Mouse (Mus musculus) CD8-positive naive resting alpha-beta T cell, adult 57 days (primary cell): Measurements from ENCODE around the gene Stab1. TPM values are rescaled to one million over a fixed set of nuclear protein-coding genes. Genes with fewer than 3 reads are reported as not detected.

Source experiments
- total RNA-seq: library from RNA; stranded (reverse); gene quantifications from one replicate; pipeline ENCODE4 v1.2.4, GENCODE M21; 2023

The Stab1 gene
- total RNA-seq, result 1.0 TPM

DNA sequence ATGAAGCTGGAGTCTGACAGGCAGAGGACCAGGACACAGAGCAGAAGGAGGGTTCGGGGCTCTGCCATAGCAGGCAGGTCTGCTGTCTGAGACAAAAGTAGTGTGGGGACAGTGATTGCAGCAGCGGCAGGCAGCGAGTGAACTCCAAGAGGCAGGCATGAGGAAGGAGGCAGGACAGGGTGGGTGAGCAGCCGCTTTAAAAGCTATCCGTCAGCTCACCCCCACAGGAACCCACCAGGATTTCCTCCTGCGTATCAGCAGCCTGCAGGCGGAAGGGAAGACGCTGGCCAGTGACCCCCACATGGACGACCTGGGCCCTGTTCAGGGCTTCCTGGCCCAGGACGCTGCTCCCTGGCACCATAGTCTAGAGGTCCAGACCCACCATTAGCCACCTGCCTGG lies at the start of gene Stab1:
Gene Stab1 (minus strand): TSS at position 217 of the 400 bp plus-strand sequence.

DNA sequence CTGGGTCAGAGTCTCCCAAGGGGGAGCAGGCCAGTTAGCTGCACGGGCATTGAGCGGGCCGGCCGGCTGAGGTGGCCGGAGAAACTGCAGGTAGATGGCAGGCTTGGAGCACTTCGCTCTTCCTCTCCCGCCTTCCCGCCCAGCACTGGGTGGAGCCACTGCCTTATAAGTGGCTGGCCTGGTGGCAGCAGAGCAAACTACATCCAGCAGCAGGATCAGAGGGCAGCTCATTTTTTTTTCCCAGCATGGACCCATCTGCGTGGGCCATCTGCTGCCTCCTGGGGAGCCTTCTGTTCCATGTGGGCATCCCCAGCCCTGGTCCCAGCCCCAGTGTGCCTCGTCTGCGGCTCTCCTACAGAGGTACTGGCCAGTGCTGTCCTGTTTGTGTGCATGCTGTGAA lies 49.2 kb upstream of the Stab1 start, which contains the start of gene Sema3g:
Gene Sema3g (plus strand): TSS at position 195 of the 400 bp plus-strand sequence.

DNA sequence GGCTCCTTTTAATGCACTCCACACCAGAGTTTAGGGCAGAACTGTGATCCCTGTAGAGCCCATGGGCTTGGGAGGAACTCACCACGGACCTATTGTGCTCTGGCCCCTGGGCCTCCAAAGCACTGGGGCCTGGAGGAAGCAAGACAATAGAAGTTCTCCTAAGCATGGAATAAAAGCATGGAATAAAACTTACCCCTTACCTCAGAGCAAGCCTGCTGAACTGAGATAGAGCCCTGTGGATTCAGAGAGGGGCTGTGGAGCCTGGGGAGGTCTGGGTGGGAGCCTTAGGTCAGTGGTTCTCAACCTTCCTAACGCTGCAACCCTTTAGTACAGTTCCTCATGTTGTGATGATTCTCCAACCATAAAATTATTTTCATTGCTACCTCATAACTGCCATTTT lies 48.4 kb upstream of the Stab1 start, which contains the start of gene Nisch:
Gene Nisch (minus strand): TSS at position 101 of the 400 bp plus-strand sequence.

DNA sequence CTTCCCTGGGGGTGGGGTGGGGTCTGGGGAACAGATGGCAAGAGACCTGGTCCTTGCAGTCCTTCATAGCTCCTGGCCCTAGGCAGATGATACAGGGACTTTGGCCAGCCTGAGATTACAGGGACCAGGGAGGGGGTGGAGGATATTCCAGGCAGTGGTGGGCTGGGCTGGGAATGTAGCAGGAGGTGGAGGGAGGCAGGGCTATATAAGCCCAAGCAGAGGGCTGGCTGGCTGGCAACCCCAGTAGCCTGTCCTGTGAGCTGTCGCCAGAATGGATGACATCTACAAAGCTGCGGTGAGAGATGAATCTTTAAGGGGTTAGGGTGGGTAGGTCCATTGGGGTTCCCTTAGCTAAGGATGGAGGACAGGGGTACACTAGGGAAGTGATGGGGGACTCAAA lies 39.6 kb upstream of the Stab1 start, which contains the start of gene Tnnc1:
Gene Tnnc1 (plus strand): TSS at position 229 of the 400 bp plus-strand sequence.

DNA sequence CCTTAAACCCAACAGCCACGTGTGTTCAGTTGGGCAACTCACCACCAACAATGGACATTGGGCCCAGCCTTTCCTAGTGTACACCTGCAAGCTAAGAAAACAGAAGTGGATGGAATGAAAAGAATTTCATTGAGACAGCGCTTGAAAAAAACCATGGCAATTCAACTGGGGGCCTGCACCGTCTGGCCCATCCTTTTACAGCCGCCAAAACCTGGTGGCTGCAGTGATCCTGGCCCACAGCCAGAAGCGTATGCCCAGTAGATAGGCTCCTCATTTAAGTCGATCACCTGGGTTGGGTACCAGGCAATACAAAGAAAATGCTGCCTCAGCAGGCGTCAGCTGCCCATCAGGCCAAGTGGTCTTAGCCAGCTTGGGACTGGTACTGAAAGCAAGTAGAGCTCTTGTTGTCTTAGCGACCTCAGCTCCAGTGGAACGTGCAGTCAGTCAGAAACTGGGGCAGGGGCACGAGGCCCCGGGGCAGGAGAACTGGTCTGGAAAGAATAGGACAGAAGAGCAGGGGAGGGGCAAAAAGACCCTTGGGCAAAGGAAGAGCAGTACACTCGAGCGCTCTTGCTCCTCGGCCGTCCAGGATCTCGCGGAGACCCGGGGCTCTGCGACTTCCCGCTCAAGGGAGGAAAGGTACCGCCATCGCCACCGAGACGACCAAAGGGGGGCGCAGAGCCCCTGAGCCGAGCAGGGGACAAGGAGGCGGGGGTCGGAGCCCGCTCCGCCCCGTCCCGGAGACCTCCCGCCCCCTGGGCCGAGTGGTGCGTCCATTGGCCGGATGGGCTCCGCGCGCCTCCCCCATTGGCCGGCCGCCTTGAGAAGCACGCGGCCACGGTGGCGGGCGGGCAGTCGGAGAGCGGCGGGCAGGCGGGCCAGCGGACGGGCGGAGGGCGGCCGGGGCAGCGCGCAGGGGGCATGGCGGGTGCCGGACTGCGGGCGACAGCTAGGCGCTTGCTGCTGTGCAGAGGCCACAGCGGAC lies 37.9 kb downstream of the Stab1 start, which contains the start of gene Nt5dc2:
Gene Nt5dc2 (plus strand): TSS at position 818 of the 985 bp plus-strand sequence.

DNA sequence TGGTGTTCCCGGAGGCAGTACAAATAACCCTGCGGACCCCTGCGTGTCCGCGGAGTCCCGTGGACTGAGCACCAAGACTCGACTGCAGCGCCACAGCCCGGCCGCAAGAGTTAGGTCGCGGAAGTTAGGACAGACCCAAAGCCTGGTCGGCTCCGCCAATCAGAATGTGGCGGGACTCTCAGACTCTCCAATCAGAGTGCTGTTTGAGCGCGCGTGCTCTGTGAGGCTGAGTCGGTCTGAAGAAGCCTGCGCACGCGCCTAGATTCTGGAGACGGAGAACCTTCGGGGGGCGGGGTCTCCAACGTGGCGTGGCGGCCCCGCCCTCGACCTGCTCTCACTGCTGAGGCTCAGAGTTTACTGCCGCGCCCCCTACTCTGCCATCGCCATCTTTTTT lies 39.6 kb downstream of the Stab1 start, which contains the start of gene Smim4:
Gene Smim4 (minus strand): TSS at position 131 of the 394 bp plus-strand sequence.

Other genes with a start within 250 kb of the Stab1 start
- gene Itih3, start 244.9 kb downstream of the Stab1 start, total RNA-seq, result not detected
- not detected for gene Itih1, start 225.4 kb downstream of the Stab1 start, total RNA-seq
- 3.5 TPM for gene Nek4, start 217.3 kb downstream of the Stab1 start, total RNA-seq
- 9.5 TPM for gene Glt8d1, start 167.2 kb downstream of the Stab1 start, total RNA-seq
- 80.2 TPM for gene Spcs1, start 167.0 kb downstream of the Stab1 start, total RNA-seq
- 70.3 TPM for gene Pbrm1, start 149.5 kb downstream of the Stab1 start, total RNA-seq
- 261 TPM for gene Gnl3, start 149.5 kb downstream of the Stab1 start, total RNA-seq
- gene Smim4, start 39.7 kb downstream of the Stab1 start, total RNA-seq, result 48.7 TPM
- 1.9 TPM for gene Nt5dc2, start 37.6 kb downstream of the Stab1 start, total RNA-seq
- not detected for gene Tnnc1, start 39.7 kb upstream of the Stab1 start, total RNA-seq
- 400 TPM for gene Nisch, start 48.3 kb upstream of the Stab1 start, total RNA-seq
- gene Sema3g, start 49.2 kb upstream of the Stab1 start, total RNA-seq, result not detected
- 10.4 TPM for gene Phf7, start 82.7 kb upstream of the Stab1 start, total RNA-seq
- gene Bap1, start 82.8 kb upstream of the Stab1 start, total RNA-seq, result 104 TPM
- 0.06 TPM for gene Dnah1, start 155.3 kb upstream of the Stab1 start, total RNA-seq
- gene Capn7, start 168.0 kb upstream of the Stab1 start, total RNA-seq, result 39.8 TPM